Mouse (Mus musculus) mature B cell (primary cell): ENCODE data around the gene Gpld1.

ENCODE experiments used
- in situ Hi-C: fragments of 300-500 bp; cut with MboI; formaldehyde crosslinking; loops from 2 replicates; pipeline ENCODE4 v1.14.3; 2019

The Gpld1 gene

GRCm38 (mm10) chr13:25020540-25020892 is 77.6 kb downstream of the Gpld1 start:
- in situ Hi-C loops: no loop called here

- in situ Hi-C loops: no loop called here
These were observed 79.4 kb downstream of the Gpld1 start for GRCm38 (mm10) chr13:25022386-25022785.

- in situ Hi-C loops: no loop called here
These were observed 80.2 kb downstream of the Gpld1 start for GRCm38 (mm10) chr13:25023129-25023528.

- in situ Hi-C loops: no loop called here
These were observed 81.7 kb downstream of the Gpld1 start for GRCm38 (mm10) chr13:25024655-25025054.

- in situ Hi-C loops: no loop called here
These were observed 83.6 kb downstream of the Gpld1 start for GRCm38 (mm10) chr13:25026409-25027113.

- in situ Hi-C loops: no loop called here
These were observed 84.1 kb downstream of the Gpld1 start for GRCm38 (mm10) chr13:25027114-25027425.

GRCm38 (mm10) chr13:25039488-25039887 is 96.5 kb downstream of the Gpld1 start:
- in situ Hi-C loops: no loop called here
